Mouse (Mus musculus): ENCODE results near the gene Erc2.

Gene Erc2

GRCm38 (mm10) chr14:27622176-27622922 lies at the start of gene Erc2:
Gene Erc2, plus strand, starts transcription at chr14:27622428.
- in situ Hi-C loops (cut with MboI, MseI): no loop called here

- in situ Hi-C loops (cut with MboI, MseI): no loop called here
Observed at GRCm38 (mm10) chr14:27578443-27578842, 43.8 kb upstream of the Erc2 start.

- in situ Hi-C loops (cut with MboI, MseI): loop anchor here in 1 of 2 experiments (5.0 to 10.0 kb wide), 2 partner anchors 163 to 1805 kb away; no protein-coding TSS in a partner anchor
Observed at GRCm38 (mm10) chr14:27589616-27590015, 32.6 kb upstream of the Erc2 start.

- in situ Hi-C loops (cut with MboI, MseI): loop anchor here in 1 of 2 experiments (5.0 kb wide), 1 partner anchor 160 kb away; no protein-coding TSS in a partner anchor
Observed at GRCm38 (mm10) chr14:27592163-27592562, 30.1 kb upstream of the Erc2 start.

GRCm38 (mm10) chr14:27596265-27596664 lies 26.0 kb upstream of the Erc2 start:
- in situ Hi-C loops (cut with MboI, MseI): no loop called here

GRCm38 (mm10) chr14:27602136-27602535 lies 20.1 kb upstream of the Erc2 start:
- in situ Hi-C loops (cut with MboI, MseI): no loop called here

- in situ Hi-C loops (cut with MboI, MseI): no loop called here
Observed at GRCm38 (mm10) chr14:27607419-27607818, 14.8 kb upstream of the Erc2 start.

- in situ Hi-C loops (cut with MboI, MseI): no loop called here
Observed at GRCm38 (mm10) chr14:27613766-27614165, 8.5 kb upstream of the Erc2 start.

- in situ Hi-C loops (cut with MboI, MseI): no loop called here
Observed at GRCm38 (mm10) chr14:27617286-27617685, 4.9 kb upstream of the Erc2 start.

GRCm38 (mm10) chr14:27621576-27621975 lies 652 bp upstream of the Erc2 start:
- in situ Hi-C loops (cut with MboI, MseI): no loop called here

GRCm38 (mm10) chr14:27622923-27623219 lies 643 bp downstream of the Erc2 start:
- in situ Hi-C loops (cut with MboI, MseI): no loop called here

- in situ Hi-C loops (cut with MboI, MseI): no loop called here
Observed at GRCm38 (mm10) chr14:27623368-27623767, 1.1 kb downstream of the Erc2 start.

GRCm38 (mm10) chr14:27628701-27629100 lies 6.5 kb downstream of the Erc2 start:
- in situ Hi-C loops (cut with MboI, MseI): no loop called here

GRCm38 (mm10) chr14:27629369-27630012 lies 7.3 kb downstream of the Erc2 start:
- in situ Hi-C loops (cut with MboI, MseI): no loop called here

GRCm38 (mm10) chr14:27630973-27631640 lies 8.9 kb downstream of the Erc2 start:
- in situ Hi-C loops (cut with MboI, MseI): no loop called here

GRCm38 (mm10) chr14:27634761-27635160 lies 12.5 kb downstream of the Erc2 start:
- in situ Hi-C loops (cut with MboI, MseI): no loop called here

GRCm38 (mm10) chr14:27636556-27636955 lies 14.3 kb downstream of the Erc2 start:
- in situ Hi-C loops (cut with MboI, MseI): no loop called here

GRCm38 (mm10) chr14:27641382-27641781 lies 19.2 kb downstream of the Erc2 start:
- in situ Hi-C loops (cut with MboI, MseI): no loop called here

GRCm38 (mm10) chr14:27642981-27643380 lies 20.8 kb downstream of the Erc2 start:
- in situ Hi-C loops (cut with MboI, MseI): no loop called here

- in situ Hi-C loops (cut with MboI, MseI): no loop called here
Observed at GRCm38 (mm10) chr14:27654670-27655069, 32.4 kb downstream of the Erc2 start.

- in situ Hi-C loops (cut with MboI, MseI): no loop called here
Observed at GRCm38 (mm10) chr14:27658616-27659015, 36.4 kb downstream of the Erc2 start.

- in situ Hi-C loops (cut with MboI, MseI): no loop called here
Observed at GRCm38 (mm10) chr14:27661466-27661865, 39.2 kb downstream of the Erc2 start.

GRCm38 (mm10) chr14:27662251-27662650 lies 40.0 kb downstream of the Erc2 start:
- in situ Hi-C loops (cut with MboI, MseI): no loop called here
